Mouse (Mus musculus) G1E-ER4 (cell line): ENCODE measurements at regions not wholly inside any gene's neighbourhood (a gene's known extent, or its start where the extent isn't known, plus 50 kb on each side); places are given as distances from the start of the nearest gene placed in this dataset.

Source experiments
- GATA1 ChIP-seq: IDR thresholded peaks from one replicate; pipeline ENCODE4 v1.8.0; 2012; ENCODE audit warnings: low read length, inconsistent platforms

- no peak for TF ChIP-seq GATA1
Observed at GRCm38 (mm10) chr3:138652685-138653084, 89.3 kb upstream of the Tspan5 start.

GRCm38 (mm10) chr3:138653549-138654246 is 88.3 kb upstream of the Tspan5 start:
- no peak for TF ChIP-seq GATA1

GRCm38 (mm10) chr3:138654610-138655371 is 87.2 kb upstream of the Tspan5 start:
- no peak for TF ChIP-seq GATA1

- TF ChIP-seq GATA1 = no peak
Observed at GRCm38 (mm10) chr3:138655479-138655878, 86.5 kb upstream of the Tspan5 start.

- TF ChIP-seq GATA1 = no peak
Observed at GRCm38 (mm10) chr3:138662625-138663024, 79.4 kb upstream of the Tspan5 start.

GRCm38 (mm10) chr3:138668394-138669092 is 73.5 kb upstream of the Tspan5 start:
- TF ChIP-seq GATA1 = no peak

- no peak for TF ChIP-seq GATA1
Observed at GRCm38 (mm10) chr3:138675881-138676280, 66.1 kb upstream of the Tspan5 start.

- no peak for TF ChIP-seq GATA1
Observed at GRCm38 (mm10) chr3:138678351-138678750, 63.6 kb upstream of the Tspan5 start.

- TF ChIP-seq GATA1 = no peak
Observed at GRCm38 (mm10) chr3:138686636-138687230, 55.3 kb upstream of the Tspan5 start.

- no peak for TF ChIP-seq GATA1
Observed at GRCm38 (mm10) chr3:138688606-138689005, 53.4 kb upstream of the Tspan5 start.
